Mouse (Mus musculus): ENCODE results near the gene Otx2.

Gene Otx2

GRCm38 (mm10) chr14:48668051-48668481, 5.6 kb downstream of the Otx2 start:
- DNase-seq = no peak

GRCm38 (mm10) chr14:48667396-48667795, 6.2 kb downstream of the Otx2 start:
- DNase-seq = no peak

GRCm38 (mm10) chr14:48666771-48667170, 6.8 kb downstream of the Otx2 start:
- DNase-seq = no peak

GRCm38 (mm10) chr14:48665816-48666661, 7.6 kb downstream of the Otx2 start:
- DNase-seq = no peak

- no peak for DNase-seq
These were observed 8.5 kb downstream of the Otx2 start for GRCm38 (mm10) chr14:48664841-48665815.

- no peak for DNase-seq
These were observed 9.4 kb downstream of the Otx2 start for GRCm38 (mm10) chr14:48664001-48664810.

- no peak for DNase-seq
These were observed 10.1 kb downstream of the Otx2 start for GRCm38 (mm10) chr14:48663531-48663930.

GRCm38 (mm10) chr14:48662568-48663236, 10.9 kb downstream of the Otx2 start:
- DNase-seq = no peak

- DNase-seq = no peak
These were observed 11.7 kb downstream of the Otx2 start for GRCm38 (mm10) chr14:48661646-48662567.

GRCm38 (mm10) chr14:48661151-48661550, 12.5 kb downstream of the Otx2 start:
- no peak for DNase-seq

GRCm38 (mm10) chr14:48660593-48660992, 13.0 kb downstream of the Otx2 start:
- DNase-seq = no peak

GRCm38 (mm10) chr14:48659661-48660060, 14.0 kb downstream of the Otx2 start:
- no peak for DNase-seq

GRCm38 (mm10) chr14:48657241-48657640, 16.4 kb downstream of the Otx2 start:
- DNase-seq = no peak

GRCm38 (mm10) chr14:48656711-48657110, 16.9 kb downstream of the Otx2 start:
- no peak for DNase-seq

GRCm38 (mm10) chr14:48655792-48656550, 17.6 kb downstream of the Otx2 start:
- no peak for DNase-seq

GRCm38 (mm10) chr14:48655073-48655791, 18.4 kb downstream of the Otx2 start:
- no peak for DNase-seq

- no peak for DNase-seq
These were observed 19.0 kb downstream of the Otx2 start for GRCm38 (mm10) chr14:48654551-48655072.

GRCm38 (mm10) chr14:48653676-48654510, 19.7 kb downstream of the Otx2 start:
- DNase-seq = no peak
